Comparison of ENCODE assay signal across 11 mouse cellular contexts in genomic region chr7:96672322-96672914, GRCm38 (mm10).
DNase-seq lines count a peak whose midpoint lies in the region; ATAC-seq and TF ChIP-seq lines count a peak whose summit lies in the region.
"Had no signal": no experiment of that assay in that cellular context is flagged by ENCODE, and none has a peak within 500 bp of the region (broad histone marks: within the 10 kb centered on the region; RNA-seq: fewer than 3 reads in every experiment).

No protein-coding gene starts in this region.

- H3K9me3 ChIP-seq in kidney, embryonic 14.5 days (ENCODE audit: control insufficient read depth, low read length), result no peaks in the 10 kb centered on the region
- H3K9me3 ChIP-seq in forebrain, embryonic 14.5 days (replicated peaks; ENCODE audit: control insufficient read depth, low read length), result no peaks in the 10 kb centered on the region
- no peaks in the 10 kb centered on the region for H3K9me3 ChIP-seq in midbrain, embryonic 11.5 days (ENCODE audit: control insufficient read depth, low read length)
- H3K9me3 ChIP-seq: limb, embryonic 15.5 days had no signal

- WGBS in kidney, embryonic 14.5 days, result 13% methylated on average over 6 of the region's 6 CpGs
- 2% methylated on average over 6 of the region's 6 CpGs for WGBS in forebrain, embryonic 14.5 days
- WGBS in midbrain, embryonic 11.5 days, result 7% methylated on average over 6 of the region's 6 CpGs

- no peak overlapping the region for H3K4me3 ChIP-seq in kidney, embryonic 14.5 days (ENCODE audit: low read length)
- H3K4me3 ChIP-seq in forebrain, embryonic 14.5 days (ENCODE audit: low read depth, low read length), result no peak overlapping the region
- no peak overlapping the region for H3K4me3 ChIP-seq in midbrain, embryonic 11.5 days (ENCODE audit: low read depth, low read length)
- H3K4me3 ChIP-seq: limb, embryonic 15.5 days had no signal

- peak overlapping the region; percentile 12; the same call in 1 of the 2 replicates for H3K27ac ChIP-seq in kidney, embryonic 14.5 days (ENCODE audit: low read depth, low read length)
- H3K27ac ChIP-seq in forebrain, embryonic 14.5 days (ENCODE audit: low read depth, low read length), result peak overlapping the region; percentile 61; the same call in 1 of the 2 replicates
- H3K27ac ChIP-seq in midbrain, embryonic 11.5 days (ENCODE audit: low read depth, low read length), result no peak overlapping the region; the same call in 1 of the 2 replicates
- H3K27ac ChIP-seq: limb, embryonic 15.5 days had no signal

- H3K27me3 ChIP-seq in kidney, embryonic 14.5 days (ENCODE audit: control insufficient read depth, insufficient read depth, low read length), result no peaks in the 10 kb centered on the region
- no peaks in the 10 kb centered on the region for H3K27me3 ChIP-seq in forebrain, embryonic 14.5 days (replicated peaks; ENCODE audit: control insufficient read depth, insufficient read depth, low read length)
- peaks cover 19% of the 10 kb centered on the region; the same call in 1 of the 2 replicates for H3K27me3 ChIP-seq in midbrain, embryonic 11.5 days (ENCODE audit: control insufficient read depth, insufficient read depth, low read length)
- H3K27me3 ChIP-seq: limb, embryonic 15.5 days had no signal

- ATAC-seq in kidney, embryonic 14.5 days (ENCODE audit: low FRiP score, low TSS enrichment), result peak; percentile 47; the same call in 1 of the 2 replicates
- peak; percentile 89 for ATAC-seq in forebrain, embryonic 14.5 days
- ATAC-seq in midbrain, embryonic 11.5 days (ENCODE audit: low FRiP score), result peak; percentile 89

- H3K4me2 ChIP-seq in kidney, embryonic 14.5 days (replicated peaks; ENCODE audit: low read depth, low read length), result no peak overlapping the region
- 0 out of 2 replicates have a peak overlapping the region, but pooled peaks have one; percentile 21 for H3K4me2 ChIP-seq in forebrain, embryonic 14.5 days (ENCODE audit: low read length)
- peak overlapping the region; percentile 9; the same call in 1 of the 2 replicates for H3K4me2 ChIP-seq in midbrain, embryonic 11.5 days
- H3K4me2 ChIP-seq: limb, embryonic 15.5 days had no signal

- intact Hi-C loops in left cerebral cortex, postnatal 14 days (cut with DNase I), result no loop called here

- TF ChIP-seq POLR2A in brain, embryonic 14.5 days (IDR thresholded peaks at IDR 0.05; ENCODE audit: borderline replicate concordance, extremely low read depth, insufficient read depth, insufficient read length, poor library complexity, severe bottlenecking), result no peak

- no peak for DNase-seq in kidney, adult 8-10 months
- peak; percentile 95 for DNase-seq in brain, embryonic 14.5 days (ENCODE audit: low read depth)
- peak; percentile 91 for DNase-seq in forebrain, embryonic 14.5 days (ENCODE audit: low spot score)
- peak; percentile 93 for DNase-seq in midbrain, embryonic 11.5 days (ENCODE audit: low spot score, missing footprints)
- DNase-seq in left cerebral cortex, postnatal 14 days (ENCODE audit: low spot score in 2 of 2), result no peak
- DNase-seq in adrenal gland, postnatal 25 days, result no peak
- DNase-seq in frontal cortex, postnatal 25 days (ENCODE audit: low spot score in 2 of 2), result no peak
- DNase-seq: cerebellum, adult 11-12 months; heart, postnatal 36 days had no signal

- H3K36me3 ChIP-seq in kidney, embryonic 14.5 days (ENCODE audit: control insufficient read depth, insufficient read depth, low read length), result no peaks in the 10 kb centered on the region
- no peaks in the 10 kb centered on the region for H3K36me3 ChIP-seq in forebrain, embryonic 14.5 days (ENCODE audit: control insufficient read depth, insufficient read depth, low read length)
- no peaks in the 10 kb centered on the region for H3K36me3 ChIP-seq in midbrain, embryonic 11.5 days (ENCODE audit: control insufficient read depth, insufficient read depth, low read length)
- H3K36me3 ChIP-seq: limb, embryonic 15.5 days had no signal

- no peak overlapping the region for H3K9ac ChIP-seq in kidney, embryonic 14.5 days (ENCODE audit: low read depth, low read length)
- no peak overlapping the region for H3K9ac ChIP-seq in forebrain, embryonic 14.5 days (ENCODE audit: low read length)
- H3K9ac ChIP-seq in midbrain, embryonic 11.5 days (ENCODE audit: low read length), result no peak overlapping the region
- H3K9ac ChIP-seq: limb, embryonic 15.5 days had no signal

- no peak for TF ChIP-seq CTCF in brain, embryonic 14.5 days (IDR thresholded peaks at IDR 0.05; ENCODE audit: borderline replicate concordance, extremely low read depth, insufficient read depth, insufficient read length)

- H3K4me1 ChIP-seq in kidney, embryonic 14.5 days (ENCODE audit: control insufficient read depth, insufficient read depth, low read length), result peaks cover 39% of the 10 kb centered on the region
- H3K4me1 ChIP-seq in forebrain, embryonic 14.5 days (ENCODE audit: control insufficient read depth, insufficient read depth, low read length), result peaks cover 29% of the 10 kb centered on the region
- H3K4me1 ChIP-seq in midbrain, embryonic 11.5 days (ENCODE audit: control insufficient read depth, insufficient read depth, low read length), result peaks cover 34% of the 10 kb centered on the region

Comparison
In these comparisons a context has a peak if more than half of its experiments do, and no peak if none do; other contexts are left out.
1. DNase-seq: peak in brain, embryonic 14.5 days (single experiment), forebrain, embryonic 14.5 days (single experiment) and midbrain, embryonic 11.5 days (single experiment); none in kidney, adult 8-10 months (0 of 2), left cerebral cortex, postnatal 14 days (0 of 2), adrenal gland, postnatal 25 days (single experiment) and frontal cortex, postnatal 25 days (0 of 2).
2. Peak in every context shown above with its lines, with median percentiles within 50 percentile points of each other: ATAC-seq.